ENCODE assay signal across 8 mouse cellular contexts in the genomic region with DNA sequence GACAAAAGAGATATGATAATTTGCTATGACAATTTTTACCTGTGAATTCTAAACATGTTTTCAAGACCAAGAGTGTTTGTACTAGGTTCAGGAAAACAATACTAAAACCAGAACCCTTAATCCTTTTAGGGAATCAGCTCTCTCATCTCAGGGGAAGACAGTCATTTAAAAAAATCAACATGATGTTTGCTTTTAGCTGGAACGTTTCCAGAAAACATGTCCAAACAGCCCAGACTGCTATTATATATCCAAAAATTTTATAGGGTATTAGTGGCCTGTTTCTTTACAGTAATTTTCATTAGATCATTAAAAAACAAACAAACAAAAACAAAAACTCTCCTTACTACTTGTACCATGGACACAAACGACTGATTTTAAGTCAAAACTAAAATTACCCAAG. TPM values are rescaled to one million over a fixed set of nuclear protein-coding genes. Genes with fewer than 3 reads are reported as not detected.
DNase-seq lines count a peak whose midpoint lies in the region; ATAC-seq and TF ChIP-seq lines count a peak whose summit lies in the region.

No protein-coding gene starts in this region.

- peak overlapping the region; percentile 99 for H3K9ac ChIP-seq in embryonic facial prominence, embryonic 14.5 days (ENCODE audit: low read depth, low read length)
- no peak overlapping the region for H3K9ac ChIP-seq in intestine, embryonic 15.5 days
- peak overlapping the region; percentile 99; the same call in 1 of the 2 replicates for H3K9ac ChIP-seq in midbrain, postnatal 0 days (replicated peaks; ENCODE audit: low read length, poor library complexity, severe bottlenecking)

- peak overlapping the region; percentile 100 for H3K27ac ChIP-seq in layer of hippocampus, adult 2 months
- no peak overlapping the region for H3K27ac ChIP-seq in embryonic facial prominence, embryonic 14.5 days (replicated peaks; ENCODE audit: low read depth, low read length)
- no peak overlapping the region for H3K27ac ChIP-seq in intestine, embryonic 15.5 days
- peak overlapping the region; percentile 93; the same call in 1 of the 2 replicates for H3K27ac ChIP-seq in midbrain, postnatal 0 days (ENCODE audit: low read depth, low read length)

- H3K9me3 ChIP-seq in embryonic facial prominence, embryonic 14.5 days (ENCODE audit: control insufficient read depth, low read length) = no peaks in the 10 kb centered on the region
- no peaks in the 10 kb centered on the region for H3K9me3 ChIP-seq in intestine, embryonic 15.5 days
- H3K9me3 ChIP-seq in midbrain, postnatal 0 days (ENCODE audit: low read length) = no peaks in the 10 kb centered on the region

- intact Hi-C loops in left cerebral cortex, postnatal 36 days (cut with DNase I) = loop anchor here (2.0 to 10.0 kb wide), 3 partner anchors 56 to 121 kb away; partner anchors contain the start of gene Rb1
- intact Hi-C loops in left cerebral cortex, postnatal 10 days (cut with DNase I) = loop anchor here (5.0 kb wide), 1 partner anchor 89 kb away; no protein-coding TSS in a partner anchor

- H3K27me3 ChIP-seq in embryonic facial prominence, embryonic 14.5 days (replicated peaks; ENCODE audit: control insufficient read depth, insufficient read depth, low read length) = no peaks in the 10 kb centered on the region
- no peaks in the 10 kb centered on the region for H3K27me3 ChIP-seq in intestine, embryonic 15.5 days (replicated peaks)
- H3K27me3 ChIP-seq in midbrain, postnatal 0 days (ENCODE audit: insufficient read depth, low read length) = no peaks in the 10 kb centered on the region

- peaks cover 25% of the 10 kb centered on the region for H3K4me1 ChIP-seq in embryonic facial prominence, embryonic 14.5 days (ENCODE audit: control insufficient read depth, insufficient read depth, low read length)
- peaks cover 19% of the 10 kb centered on the region for H3K4me1 ChIP-seq in intestine, embryonic 15.5 days (replicated peaks)
- H3K4me1 ChIP-seq in midbrain, postnatal 0 days (ENCODE audit: insufficient read depth, low read length) = peaks cover 10% of the 10 kb centered on the region; the same call in 1 of the 2 replicates

- H3K4me2 ChIP-seq in embryonic facial prominence, embryonic 14.5 days (ENCODE audit: low read depth, low read length) = peak overlapping the region; percentile 71
- peak overlapping the region; percentile 56 for H3K4me2 ChIP-seq in intestine, embryonic 15.5 days (replicated peaks)
- H3K4me2 ChIP-seq in midbrain, postnatal 0 days (ENCODE audit: low read depth, low read length, poor library complexity, severe bottlenecking) = peak overlapping the region; percentile 73

- DNase-seq in layer of hippocampus, adult 2 months (ENCODE audit: low spot score in 2 of 2) = no peak
- no peak for DNase-seq in layer of hippocampus, postnatal 25 days (ENCODE audit: extremely low spot score in 1 of 2, low spot score in 1 of 2)
- DNase-seq in embryonic facial prominence, embryonic 14.5 days (ENCODE audit: low spot score) = peak; percentile 31
- DNase-seq in midbrain, postnatal 0 days (ENCODE audit: low spot score) = no peak
- DNase-seq in left cerebral cortex, postnatal 36 days (ENCODE audit: low spot score in 2 of 2) = no peak
- DNase-seq in left cerebral cortex, postnatal 10 days (ENCODE audit: extremely low spot score in 1 of 2, low spot score in 2 of 2) = no peak
- no peak for DNase-seq in testis, postnatal 10 days (ENCODE audit: low spot score)

- H3K4me3 ChIP-seq in layer of hippocampus, adult 2 months = peak overlapping the region; percentile 98
- H3K4me3 ChIP-seq in embryonic facial prominence, embryonic 14.5 days (ENCODE audit: low read depth, low read length) = peak overlapping the region; percentile 99
- peak overlapping the region; percentile 79 for H3K4me3 ChIP-seq in intestine, embryonic 15.5 days (replicated peaks)
- peak overlapping the region; percentile 100 for H3K4me3 ChIP-seq in midbrain, postnatal 0 days (ENCODE audit: low read depth, low read length)

- WGBS in embryonic facial prominence, embryonic 14.5 days = 24% methylated on average over 2 of the region's 2 CpGs
- WGBS in intestine, embryonic 15.5 days = 28% methylated on average over 2 of the region's 2 CpGs
- WGBS in midbrain, postnatal 0 days = 21% methylated on average over 2 of the region's 2 CpGs

- ATAC-seq in embryonic facial prominence, embryonic 14.5 days (ENCODE audit: low read depth) = no peak
- no peak for ATAC-seq in intestine, embryonic 15.5 days
- ATAC-seq in midbrain, postnatal 0 days (ENCODE audit: low FRiP score) = no peak

- TF ChIP-seq CTCF in layer of hippocampus, adult 2 months (conservative IDR thresholded peaks at IDR 0.05) = no peak
- no peak for TF ChIP-seq CTCF in midbrain, postnatal 0 days (IDR thresholded peaks at IDR 0.05)

- peaks cover 8% of the 10 kb centered on the region for H3K36me3 ChIP-seq in embryonic facial prominence, embryonic 14.5 days (ENCODE audit: control insufficient read depth, insufficient read depth, low read length)
- H3K36me3 ChIP-seq in intestine, embryonic 15.5 days = peaks cover 1% of the 10 kb centered on the region; the same call in 1 of the 2 replicates
- H3K36me3 ChIP-seq in midbrain, postnatal 0 days (ENCODE audit: insufficient read depth, low read length) = peaks cover 3% of the 10 kb centered on the region; the same call in 1 of the 2 replicates

RNA-seq across cellular contexts. Expression of gene Itm2b, which starts 1.3 kb away (rescaled TPM):
- total RNA-seq in layer of hippocampus, adult 2 months (2021) = 1,000 to 10,000 TPM in 1 of 2 experiments, 100 to 1,000 TPM in 1; 989 to 1,035 TPM
- 1,000 to 10,000 TPM; 1,010 to 1,023 TPM for total RNA-seq in layer of hippocampus, postnatal 25 days (2021)
- 936 and 968 TPM in 2 replicates for polyA plus RNA-seq in embryonic facial prominence, embryonic 14.5 days (2014; fragmentation: Nextera tagmentation; extraction: Ambion mirVana)
- polyA plus RNA-seq in intestine, embryonic 15.5 days (2015; fragmentation: Nextera tagmentation; extraction: Ambion mirVana) = 668 and 678 TPM in 2 replicates
- 381 and 427 TPM in 2 replicates for total RNA-seq in midbrain, postnatal 0 days (2014; rRNA removed)
- 855 and 913 TPM in 2 replicates for polyA plus RNA-seq in midbrain, postnatal 0 days (2015; fragmentation: Nextera tagmentation; extraction: Ambion mirVana)
- total RNA-seq in left cerebral cortex, postnatal 36 days (2021) = 100 to 1,000 TPM; 725 to 789 TPM
- 100 to 1,000 TPM; 537 to 566 TPM for total RNA-seq in left cerebral cortex, postnatal 10 days (2021)

RNA-seq across cellular contexts. Expression of gene Rb1, which starts 58.1 kb away (rescaled TPM):
- total RNA-seq in layer of hippocampus, adult 2 months (2021) = 10 to 100 TPM; 32.0 to 40.5 TPM
- 10 to 100 TPM; 32.7 to 43.8 TPM for total RNA-seq in layer of hippocampus, postnatal 25 days (2021)
- polyA plus RNA-seq in embryonic facial prominence, embryonic 14.5 days (2014; fragmentation: Nextera tagmentation; extraction: Ambion mirVana) = 30.1 and 30.4 TPM in 2 replicates
- 18.4 and 24.8 TPM in 2 replicates for polyA plus RNA-seq in intestine, embryonic 15.5 days (2015; fragmentation: Nextera tagmentation; extraction: Ambion mirVana)
- total RNA-seq in midbrain, postnatal 0 days (2014; rRNA removed) = 32.7 and 41.5 TPM in 2 replicates
- 17.3 and 19.0 TPM in 2 replicates for polyA plus RNA-seq in midbrain, postnatal 0 days (2015; fragmentation: Nextera tagmentation; extraction: Ambion mirVana)
- total RNA-seq in left cerebral cortex, postnatal 36 days (2021) = 10 to 100 TPM; 27.4 to 33.2 TPM
- total RNA-seq in left cerebral cortex, postnatal 10 days (2021) = 10 to 100 TPM; 35.9 to 37.9 TPM

Comparison
In these comparisons a context has a peak if more than half of its experiments do, and no peak if none do; other contexts are left out.
1. H3K27ac ChIP-seq: peak in layer of hippocampus, adult 2 months (single experiment) and midbrain, postnatal 0 days (single experiment); none in embryonic facial prominence, embryonic 14.5 days (single experiment) and intestine, embryonic 15.5 days (single experiment).
2. Peak in every context shown above with its lines, with median percentiles within 50 percentile points of each other: H3K4me3 ChIP-seq and H3K4me2 ChIP-seq.